In genomic region chr7:114454858-114455257, GRCm38 (mm10) we compare ENCODE assay signal across 26 mouse cellular contexts.
"Had no signal": no experiment of that assay in that cellular context is flagged by ENCODE, and none has a peak within 500 bp of the region (broad histone marks: within the 10 kb centered on the region; RNA-seq: fewer than 3 reads in every experiment).

No protein-coding gene starts in this region.

- H3K9me3 ChIP-seq: heart, embryonic 10.5 days; hindbrain, embryonic 10.5 days; hindbrain, embryonic 12.5 days; intestine, embryonic 15.5 days; limb, embryonic 10.5 days; limb, embryonic 12.5 days; liver, embryonic 13.5 days; liver, embryonic 15.5 days had no signal

- H3K4me1 ChIP-seq: heart, embryonic 10.5 days; hindbrain, embryonic 10.5 days; hindbrain, embryonic 12.5 days; intestine, embryonic 15.5 days; limb, embryonic 12.5 days had no signal

- H3K4me3 ChIP-seq: gastrocnemius, adult 2 months; heart, embryonic 10.5 days; hindbrain, embryonic 10.5 days; hindbrain, embryonic 12.5 days; intestine, embryonic 15.5 days; layer of hippocampus, adult 2 months; left cerebral cortex, adult 2 months; limb, embryonic 10.5 days; limb, embryonic 12.5 days; liver, embryonic 13.5 days; liver, embryonic 15.5 days had no signal

- H3K4me2 ChIP-seq: hindbrain, embryonic 12.5 days; hindbrain, embryonic 14.5 days; intestine, embryonic 15.5 days; limb, embryonic 12.5 days; liver, embryonic 11.5 days; liver, embryonic 13.5 days; liver, embryonic 15.5 days had no signal

- H3K27me3 ChIP-seq: hindbrain, embryonic 12.5 days; intestine, embryonic 15.5 days; limb, embryonic 12.5 days; liver, embryonic 13.5 days; liver, embryonic 15.5 days had no signal

- H3K9ac ChIP-seq: hindbrain, embryonic 12.5 days; hindbrain, embryonic 14.5 days; intestine, embryonic 15.5 days; limb, embryonic 12.5 days; liver, embryonic 13.5 days; liver, embryonic 15.5 days; liver, postnatal 0 days had no signal

- H3K36me3 ChIP-seq: hindbrain, embryonic 10.5 days; hindbrain, embryonic 12.5 days; intestine, embryonic 15.5 days; limb, embryonic 10.5 days; limb, embryonic 12.5 days; liver, embryonic 13.5 days had no signal

- H3K27ac ChIP-seq: gastrocnemius, adult 2 months; heart, embryonic 10.5 days; hindbrain, embryonic 10.5 days; hindbrain, embryonic 12.5 days; hindbrain, embryonic 14.5 days; intestine, embryonic 15.5 days; layer of hippocampus, adult 2 months; left cerebral cortex, adult 2 months; limb, embryonic 10.5 days; limb, embryonic 12.5 days; liver, embryonic 13.5 days; liver, embryonic 15.5 days had no signal

- DNase-seq: gastrocnemius, adult 2 months; gastrocnemius, postnatal 10 days; gastrocnemius, postnatal 25 days; heart, postnatal 36 days; kidney, adult 18-20 months; kidney, adult 8-10 months; kidney, postnatal 10 days; kidney, postnatal 25 days; kidney, postnatal 4 days; liver; liver, embryonic 13.5 days; liver, postnatal 0 days had no signal

- ATAC-seq: hindbrain, embryonic 16.5 days; inflammation-experienced regulatory T-cells, adult 6 months; intestine, embryonic 15.5 days; intestine, postnatal 0 days; liver, postnatal 0 days had no signal
